In genomic region chr3:131564430-131565256, GRCm38 (mm10) we compare ENCODE assay signal across 1 mouse cellular context.
TF ChIP-seq lines count a peak whose summit lies in the region.

TSS of gene Papss1 (plus strand) at chr3:131564768.

TF ChIP-seq in CH12.LX, 34 proteins besides CTCF, POLR2A, EP300 and RAD21 (continued from another document):
- peak; percentile 30 for TF ChIP-seq MXI1 (IDR thresholded peaks at IDR 0.05; ENCODE audit: low read depth, low read length)
- TF ChIP-seq TCF12 (IDR thresholded peaks at IDR 0.05; ENCODE audit: low read depth, low read length) = peak; percentile 60; the same call in 1 of the 2 replicates
- peak; percentile 82; the same call in 1 of the 2 replicates for TF ChIP-seq ZMIZ1 (IDR thresholded peaks at IDR 0.05; ENCODE audit: low read depth, low read length)
- TF ChIP-seq HCFC1 (IDR thresholded peaks at IDR 0.05; ENCODE audit: low read depth, low read length) = peak; percentile 60
- peak; percentile 67 for TF ChIP-seq SIN3A (IDR thresholded peaks at IDR 0.05; ENCODE audit: low read length)
- TF ChIP-seq MAX (IDR thresholded peaks at IDR 0.05; ENCODE audit: low read length) = peak; percentile 62; the same call in 1 of the 2 replicates
- peak; percentile 20; the same call in 1 of the 2 replicates for TF ChIP-seq MEF2A (IDR thresholded peaks at IDR 0.05; ENCODE audit: borderline replicate concordance, low read depth, low read length)
